Mouse (Mus musculus) limb, embryonic 13.5 days (tissue): ENCODE data around the gene Elf2. TPM values are rescaled to one million over a fixed set of nuclear protein-coding genes. Genes with fewer than 3 reads are reported as not detected.

Source experiments
- ATAC-seq: fragments of 200-750 bp; cut with Nextera tagmentation; 2 replicates; pipeline ENCODE4 v1.8.0; 2017; ENCODE audit warnings: low read depth, moderate number of reproducible peaks, moderate TSS enrichment; ENCODE audit not compliant: low FRiP score
- H3K27ac ChIP-seq: fragments of 300-500 bp; sonication (generic); 2 replicates; pipeline ENCODE4 v1.5.1; 2015; ENCODE audit warnings: inconsistent platforms, mild to moderate bottlenecking, moderate library complexity
- H3K27me3 ChIP-seq: fragments of 300-500 bp; sonication (generic); 2 replicates; pipeline ENCODE4 v1.6.1; 2015; ENCODE audit warnings: mild to moderate bottlenecking, inconsistent platforms
- H3K36me3 ChIP-seq: fragments of 300-500 bp; sonication (generic); 2 replicates; pipeline ENCODE4 v1.6.1; 2015; ENCODE audit warnings: inconsistent platforms, mild to moderate bottlenecking, moderate library complexity
- H3K4me1 ChIP-seq: fragments of 300-500 bp; sonication (generic); 2 replicates; pipeline ENCODE4 v1.6.1; 2015; ENCODE audit warnings: inconsistent platforms
- H3K4me2 ChIP-seq: fragments of 300-500 bp; sonication (generic); replicated peaks from 2 replicates; pipeline ENCODE4 v1.6.1; 2015; ENCODE audit warnings: inconsistent platforms, mild to moderate bottlenecking, moderate library complexity
- H3K4me3 ChIP-seq: fragments of 300-500 bp; sonication (generic); 2 replicates; pipeline ENCODE4 v1.5.1; 2015; ENCODE audit warnings: moderate library complexity, mild to moderate bottlenecking, inconsistent platforms
- H3K9ac ChIP-seq: fragments of 300-500 bp; sonication (generic); 2 replicates; pipeline ENCODE4 v1.6.1; 2015; ENCODE audit warnings: mild to moderate bottlenecking, inconsistent platforms
- H3K9me3 ChIP-seq: fragments of 300-500 bp; sonication (generic); 2 replicates; pipeline ENCODE4 v1.6.1; 2016; ENCODE audit warnings: inconsistent platforms
- WGBS: fragments of 180-500 bp; shearing (Covaris S2); methylation state at CpG from one replicate; pipeline ENCODE4 v1.1.7; 2015; 5-methylcytosine and 5-hydroxymethylcytosine counted together
- polyA plus RNA-seq: library from polyadenylated mRNA; unstranded; fragments of >200 nt; fragmentation: Nextera tagmentation; extraction: Ambion mirVana; gene quantifications from 2 replicates; pipeline ENCODE4 v1.2.1, GENCODE M21; 2015

Gene Elf2
- polyA plus RNA-seq, 1 experiment from 2014 or later, result 65.0 TPM

DNA sequence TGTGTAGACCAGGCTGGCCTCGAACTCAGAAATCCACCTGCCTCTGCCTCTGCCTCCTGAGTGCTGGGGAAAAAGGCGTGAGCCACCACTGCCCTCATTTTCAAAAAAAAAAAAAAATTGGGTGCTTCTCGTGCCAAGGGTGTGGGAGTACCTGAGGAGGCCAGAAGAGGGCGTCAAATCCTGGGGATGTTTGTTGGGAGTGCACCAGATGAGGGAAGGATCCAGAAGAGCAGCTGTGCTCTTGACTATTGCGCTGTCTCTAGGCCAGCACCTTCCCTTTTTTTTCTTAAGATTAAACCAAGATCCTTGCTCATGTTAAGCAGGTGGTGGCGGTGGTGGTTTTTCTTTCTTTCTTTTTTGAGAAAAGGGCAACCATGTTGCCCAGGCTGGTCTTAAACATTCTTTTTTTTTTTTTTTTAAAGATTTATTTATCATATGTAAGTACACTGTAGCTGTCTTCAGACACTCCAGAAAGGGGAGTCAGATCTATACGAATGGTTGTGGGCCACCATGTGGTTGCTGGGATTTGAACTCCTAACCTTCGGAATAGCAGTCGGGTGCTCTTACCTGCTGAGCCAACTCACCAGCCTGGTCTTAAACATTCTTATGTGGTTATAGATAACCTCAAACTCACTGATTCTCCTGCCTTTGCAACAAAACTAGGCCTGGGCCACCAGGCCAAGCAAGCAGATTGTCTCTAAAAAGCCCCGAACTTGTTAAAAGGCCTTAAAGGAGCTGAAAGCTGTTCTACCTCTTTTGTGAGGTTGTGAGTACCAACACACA is 112.2 kb downstream of the Elf2 start:
- H3K36me3 ChIP-seq, result no peaks in the 10 kb centered on the region
- no peak overlapping the region for H3K4me2 ChIP-seq
- H3K4me3 ChIP-seq, result no peak overlapping the region
- H3K9me3 ChIP-seq, result no peaks in the 10 kb centered on the region
- peaks cover 32% of the 10 kb centered on the region for H3K4me1 ChIP-seq
- no peak for ATAC-seq
- no peak overlapping the region for H3K9ac ChIP-seq
- peaks cover 2% of the 10 kb centered on the region; the same call in 1 of the 2 replicates for H3K27me3 ChIP-seq
- 80% methylated on average over 10 of the region's 10 CpGs for WGBS
- H3K27ac ChIP-seq, result no peak overlapping the region

- no peak overlapping the region for H3K27ac ChIP-seq
- no peaks in the 10 kb centered on the region for H3K9me3 ChIP-seq
- H3K4me3 ChIP-seq, result no peak overlapping the region
- H3K36me3 ChIP-seq, result no peaks in the 10 kb centered on the region
- WGBS, result 79% methylated on average over 3 of the region's 3 CpGs
- no peak for ATAC-seq
- H3K9ac ChIP-seq, result 0 out of 2 replicates have a peak overlapping the region, but pooled peaks have one; percentile 8
- H3K27me3 ChIP-seq, result peaks cover 6% of the 10 kb centered on the region
- peaks cover 32% of the 10 kb centered on the region for H3K4me1 ChIP-seq
- H3K4me2 ChIP-seq, result peak overlapping the region; percentile 79
Observed at GRCm38 (mm10) chr3:51226601-51227000, 113.9 kb downstream of the Elf2 start.

DNA sequence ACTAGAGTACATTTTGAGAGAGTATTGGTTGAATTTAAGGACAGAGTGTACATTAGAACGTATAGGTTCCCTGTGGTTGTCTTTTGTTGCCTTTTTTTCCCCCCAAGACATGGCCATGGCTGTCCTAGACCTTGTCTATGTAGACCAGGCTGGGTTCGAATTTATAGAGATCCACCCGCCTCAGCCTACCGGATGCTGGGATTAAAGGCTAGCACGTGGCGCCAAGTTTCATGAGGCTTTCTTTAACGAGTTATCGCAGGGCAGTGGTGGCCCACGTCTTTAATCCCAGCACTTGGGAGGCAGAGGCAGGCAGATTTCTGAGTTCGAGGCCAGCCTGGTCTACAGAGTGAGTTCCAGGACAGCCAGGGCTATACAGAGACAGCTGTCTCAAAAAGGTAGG is 114.5 kb downstream of the Elf2 start:
- 89% methylated on average over 10 of the region's 10 CpGs for WGBS
- no peak overlapping the region for H3K27ac ChIP-seq
- peak overlapping the region; percentile 79 for H3K4me2 ChIP-seq
- H3K4me1 ChIP-seq, result peaks cover 28% of the 10 kb centered on the region
- no peaks in the 10 kb centered on the region for H3K9me3 ChIP-seq
- no peak for ATAC-seq
- H3K4me3 ChIP-seq, result peak overlapping the region; percentile 95
- H3K27me3 ChIP-seq, result peaks cover 6% of the 10 kb centered on the region
- H3K36me3 ChIP-seq, result no peaks in the 10 kb centered on the region
- no peak overlapping the region for H3K9ac ChIP-seq

DNA sequence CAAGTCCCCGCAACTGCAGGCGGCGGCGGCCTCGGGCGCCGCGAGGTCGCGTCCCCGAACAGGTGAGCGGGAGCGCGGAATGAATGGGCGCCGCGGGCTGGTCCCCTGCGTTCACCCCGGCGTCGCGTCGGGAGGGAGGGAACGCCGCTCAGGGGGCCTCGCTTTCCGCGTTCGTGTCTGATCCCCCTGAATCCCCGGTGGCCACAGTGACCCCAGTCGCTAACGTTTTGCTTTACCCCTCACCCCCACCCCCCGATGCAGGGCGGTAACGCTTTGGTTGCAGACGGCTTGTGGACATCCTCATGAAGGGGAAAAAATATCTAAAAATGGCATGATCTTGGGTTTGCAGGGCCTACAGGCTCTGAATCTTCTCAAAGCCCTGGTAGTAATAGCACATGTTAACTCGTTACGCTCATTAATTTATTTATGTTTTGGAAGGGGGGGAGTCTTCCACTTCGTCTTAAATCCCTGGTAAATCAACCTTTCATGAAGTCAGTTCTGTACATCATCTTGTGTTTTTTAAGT is 115.2 kb downstream of the Elf2 start:
- no peak for ATAC-seq
- Histone ChIP-seq H3K27me3 (peaks cover 6% of the 10 kb centered on the region), H3K4me3 (peak overlapping the region; percentile 95), H3K9me3 (no peaks in the 10 kb centered on the region), H3K4me2 (peak overlapping the region; percentile 79), H3K36me3 (no peaks in the 10 kb centered on the region), H3K27ac (peak overlapping the region; percentile 94), H3K4me1 (peaks cover 28% of the 10 kb centered on the region), H3K9ac (peak overlapping the region; percentile 90)
- 1% methylated on average over 26 of the region's 39 CpGs for WGBS

GRCm38 (mm10) chr3:51224363-51225225 is 115.9 kb downstream of the Elf2 start, which contains the start of gene Noct:
Noct (plus strand) TSS chr3:51224447.
- Histone ChIP-seq H3K4me1 (peaks cover 28% of the 10 kb centered on the region), H3K9ac (peak within 1 kb of the TSS; percentile 90), H3K27me3 (peaks cover 6% of the 10 kb centered on the region), H3K27ac (peak within 1 kb of the TSS; percentile 94), H3K4me2 (peak within 1 kb of the TSS; percentile 79), H3K4me3 (peak within 1 kb of the TSS; percentile 95), H3K36me3 (no peaks in the 10 kb centered on the region), H3K9me3 (no peaks in the 10 kb centered on the region)
- under 1% methylated on average over 84 of the region's 100 CpGs for WGBS
- peak; percentile 90 for ATAC-seq

GRCm38 (mm10) chr3:51223556-51223955 is 116.9 kb downstream of the Elf2 start:
- H3K27me3 ChIP-seq, result peaks cover 6% of the 10 kb centered on the region
- peak overlapping the region; percentile 79 for H3K4me2 ChIP-seq
- peak overlapping the region; percentile 95; the same call in 1 of the 2 replicates for H3K4me3 ChIP-seq
- H3K9ac ChIP-seq, result no peak overlapping the region
- H3K4me1 ChIP-seq, result peaks cover 28% of the 10 kb centered on the region
- 14% methylated on average over 5 of the region's 5 CpGs for WGBS
- H3K9me3 ChIP-seq, result no peaks in the 10 kb centered on the region
- no peak overlapping the region for H3K27ac ChIP-seq
- no peaks in the 10 kb centered on the region for H3K36me3 ChIP-seq
- no peak for ATAC-seq

DNA sequence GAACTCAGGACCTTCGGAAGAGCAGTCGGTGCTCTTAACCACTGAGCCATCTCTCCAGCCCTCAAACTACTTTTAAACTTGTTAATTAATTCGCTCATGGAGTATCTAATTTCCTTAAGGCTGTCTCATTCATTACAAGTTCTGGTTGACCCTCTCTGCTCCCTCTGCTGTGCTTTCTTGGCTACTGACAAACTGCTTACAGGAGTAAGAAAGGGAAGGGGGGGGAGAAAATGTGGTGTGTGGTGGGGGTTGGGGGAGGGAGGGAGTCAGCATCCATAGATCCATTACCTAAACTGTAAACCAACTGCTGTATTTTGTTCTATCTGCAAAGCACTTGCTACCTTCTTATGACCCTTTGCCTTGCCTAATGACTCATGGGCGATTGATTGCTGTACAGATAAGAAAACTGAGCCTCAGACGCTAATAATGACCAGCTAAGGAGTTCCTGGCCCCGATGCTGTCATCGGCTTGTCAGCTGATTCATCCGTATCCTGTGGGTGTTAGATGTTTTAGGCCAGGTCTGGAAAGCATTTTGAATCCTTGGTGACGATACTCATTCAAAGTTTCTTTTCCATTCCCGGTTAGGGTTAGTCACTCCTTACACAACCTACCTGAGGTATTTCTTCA is 117.5 kb downstream of the Elf2 start:
- H3K27ac ChIP-seq, result no peak overlapping the region
- no peak overlapping the region for H3K9ac ChIP-seq
- 48% methylated on average over 10 of the region's 10 CpGs for WGBS
- H3K36me3 ChIP-seq, result no peaks in the 10 kb centered on the region
- H3K4me3 ChIP-seq, result no peak overlapping the region
- peaks cover 6% of the 10 kb centered on the region for H3K27me3 ChIP-seq
- no peak overlapping the region for H3K4me2 ChIP-seq
- no peaks in the 10 kb centered on the region for H3K9me3 ChIP-seq
- ATAC-seq, result no peak
- H3K4me1 ChIP-seq, result peaks cover 28% of the 10 kb centered on the region

GRCm38 (mm10) chr3:51222302-51222701 is 118.2 kb downstream of the Elf2 start:
- WGBS, result 88% methylated on average over 6 of the region's 6 CpGs
- Histone ChIP-seq H3K27ac (no peak overlapping the region), H3K4me2 (no peak overlapping the region), H3K4me1 (peaks cover 28% of the 10 kb centered on the region), H3K36me3 (no peaks in the 10 kb centered on the region), H3K9me3 (no peaks in the 10 kb centered on the region), H3K27me3 (peaks cover 6% of the 10 kb centered on the region), H3K4me3 (no peak overlapping the region), H3K9ac (no peak overlapping the region)
- no peak for ATAC-seq

DNA sequence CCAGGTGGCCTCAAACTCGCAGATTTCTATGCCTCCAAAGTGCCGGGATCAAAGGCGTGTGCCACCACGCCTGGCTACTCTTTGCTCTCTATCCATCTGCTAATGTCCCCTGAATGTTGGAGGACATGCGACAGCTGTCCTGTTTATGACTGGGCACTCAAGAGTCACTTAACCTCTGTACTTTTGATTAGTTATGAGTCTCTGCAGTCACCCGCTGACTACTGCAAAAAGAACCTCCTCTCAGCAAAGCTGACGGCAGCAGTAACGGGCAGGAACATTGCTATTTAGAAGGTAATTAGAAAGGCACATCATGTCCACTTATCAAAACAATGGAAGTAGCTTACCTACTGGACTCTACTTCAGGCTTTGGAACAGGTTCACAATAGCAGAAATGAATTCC is 118.6 kb downstream of the Elf2 start:
- Histone ChIP-seq H3K4me3 (no peak overlapping the region), H3K27ac (no peak overlapping the region), H3K4me2 (no peak overlapping the region), H3K36me3 (no peaks in the 10 kb centered on the region), H3K27me3 (peaks cover 6% of the 10 kb centered on the region), H3K9ac (no peak overlapping the region), H3K4me1 (peaks cover 27% of the 10 kb centered on the region), H3K9me3 (no peaks in the 10 kb centered on the region)
- no peak for ATAC-seq
- WGBS, result 59% methylated on average over 8 of the region's 8 CpGs

DNA sequence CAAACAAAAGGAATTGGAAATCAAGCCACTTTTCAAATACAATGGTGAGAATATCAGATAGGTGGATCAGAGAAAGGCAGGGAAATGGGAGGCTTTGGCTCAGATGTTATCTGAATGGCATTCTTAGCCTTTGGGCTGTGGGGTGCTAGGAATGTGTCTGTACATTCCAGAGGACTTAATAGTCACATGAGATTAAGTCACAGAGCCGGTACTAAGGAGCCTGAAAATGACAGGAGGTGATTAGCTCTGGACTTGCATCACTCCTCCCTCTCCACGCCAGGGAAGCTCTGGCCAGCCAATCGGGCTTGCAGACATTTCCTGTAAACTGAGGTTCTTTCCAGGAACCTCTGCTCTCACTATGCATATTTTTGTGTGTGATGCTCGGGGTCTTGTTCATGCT is 119.6 kb downstream of the Elf2 start:
- ATAC-seq, result no peak
- Histone ChIP-seq H3K4me1 (peaks cover 18% of the 10 kb centered on the region), H3K4me3 (no peak overlapping the region), H3K27me3 (peaks cover 6% of the 10 kb centered on the region), H3K27ac (no peak overlapping the region), H3K9me3 (no peaks in the 10 kb centered on the region), H3K36me3 (no peaks in the 10 kb centered on the region), H3K9ac (no peak overlapping the region), H3K4me2 (no peak overlapping the region)
- WGBS, result 46% methylated on average over 4 of the region's 4 CpGs

GRCm38 (mm10) chr3:51219213-51219612 is 121.2 kb downstream of the Elf2 start:
- Histone ChIP-seq H3K27ac (no peak overlapping the region), H3K27me3 (peaks cover 6% of the 10 kb centered on the region), H3K4me1 (peaks cover 13% of the 10 kb centered on the region), H3K9ac (no peak overlapping the region), H3K4me3 (no peak overlapping the region), H3K36me3 (no peaks in the 10 kb centered on the region), H3K9me3 (no peaks in the 10 kb centered on the region), H3K4me2 (no peak overlapping the region)
- WGBS, result 71% methylated on average over 5 of the region's 5 CpGs
- 0 out of 2 replicates have a peak, but pooled peaks have one; percentile 29 for ATAC-seq
